Mouse (Mus musculus) erythroblast, embryonic 14.5 days (primary cell): ENCODE results near the gene Efna5.

ENCODE experiments used
- GATA1 ChIP-seq: IDR thresholded peaks from 2 replicates; pipeline ENCODE4 v1.6.1; 2012; ENCODE audit warnings: low read length, inconsistent platforms, mixed read lengths
- TAL1 ChIP-seq: IDR thresholded peaks from 3 replicates; pipeline ENCODE4 v1.6.1; 2012; ENCODE audit warnings: low read length, inconsistent platforms, mixed read lengths

DNA sequence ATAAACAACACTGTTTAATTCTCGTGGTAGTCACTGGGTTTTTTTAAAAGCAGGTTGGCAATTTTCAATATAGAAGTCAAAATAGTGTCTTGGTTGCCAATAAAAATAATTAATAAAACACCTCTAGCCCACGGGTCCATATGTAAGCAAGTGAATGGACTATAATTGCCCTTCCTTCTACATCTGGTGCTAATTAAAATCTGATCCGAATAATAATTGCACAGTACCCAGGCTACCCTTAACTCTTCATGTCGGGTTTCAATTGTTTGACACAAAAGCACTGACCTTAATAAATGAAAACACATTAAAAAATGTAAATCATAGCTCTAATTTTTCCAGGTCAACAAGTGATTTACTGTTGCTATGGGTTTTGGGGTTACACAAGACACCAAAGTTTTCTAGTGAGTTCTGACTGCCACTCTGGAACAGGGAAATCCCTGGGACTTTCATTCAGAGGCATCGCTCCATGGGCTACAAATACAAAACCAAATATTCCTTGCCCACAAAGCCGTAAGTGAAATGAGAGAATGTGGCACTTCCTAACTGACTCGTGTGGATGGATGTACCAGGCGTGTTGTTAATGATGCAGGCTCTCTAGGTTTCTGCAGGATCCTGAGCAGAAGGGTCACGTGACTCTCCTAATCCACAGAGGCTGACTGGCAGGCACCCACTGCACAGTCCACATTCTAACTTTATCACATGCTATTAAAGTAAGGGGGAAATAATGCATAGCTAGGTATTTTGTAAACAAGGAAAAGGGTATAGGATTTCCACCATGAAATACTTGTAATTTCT, 178.9 kb downstream of the Efna5 start:
- TF ChIP-seq TAL1 (no peak), GATA1 (no peak)
